Mouse (Mus musculus) testis, adult 2 months (tissue): ENCODE measurements around the gene Npm1. TPM values are rescaled to one million over a fixed set of nuclear protein-coding genes. Genes with fewer than 3 reads are reported as not detected.

Experiments used
- H3K27ac ChIP-seq: fragments of 200-500 bp; 2 replicates; pipeline ENCODE4 v1.5.1; 2012; ENCODE audit warnings: low read depth, low read length; ENCODE audit not compliant: control insufficient read depth, insufficient read depth
- H3K27me3 ChIP-seq: fragments of 200-500 bp; 2 replicates; pipeline ENCODE4 v1.6.1; 2012; ENCODE audit warnings: mild to moderate bottlenecking, low read length, moderate library complexity; ENCODE audit not compliant: control insufficient read depth, insufficient read depth
- H3K36me3 ChIP-seq: fragments of 200-500 bp; 2 replicates; pipeline ENCODE4 v1.6.1; 2012; ENCODE audit warnings: mild to moderate bottlenecking, low read length; ENCODE audit not compliant: control insufficient read depth, insufficient read depth
- H3K4me1 ChIP-seq: fragments of 200-500 bp; 2 replicates; pipeline ENCODE4 v1.6.1; 2012; ENCODE audit warnings: low read length; ENCODE audit not compliant: control insufficient read depth, insufficient read depth
- H3K4me3 ChIP-seq: fragments of 200-500 bp; 2 replicates; pipeline ENCODE4 v1.5.1; 2012; ENCODE audit warnings: low read depth, mild to moderate bottlenecking, low read length, moderate library complexity, mixed read lengths; ENCODE audit not compliant: control insufficient read depth
- CTCF ChIP-seq: fragments of 200-500 bp; IDR thresholded peaks from 2 replicates; pipeline ENCODE4 v1.5.1; 2012; ENCODE audit warnings: low read depth, mild to moderate bottlenecking, inconsistent platforms, low read length, moderate library complexity; ENCODE audit not compliant: control insufficient read depth, insufficient read depth, insufficient replicate concordance
- POLR2A ChIP-seq: fragments of 200-500 bp; IDR thresholded peaks from 2 replicates; pipeline ENCODE4 v1.6.1; 2012; ENCODE audit warnings: low read depth, mild to moderate bottlenecking, inconsistent platforms, low read length, moderate library complexity; ENCODE audit not compliant: control insufficient read depth
- polyA plus RNA-seq: library from polyadenylated mRNA; depleted of rRNA; stranded (reverse); fragments of >200 nt; gene quantifications from 2 replicates; pipeline ENCODE4 v1.2.3, GENCODE M21; 2012

Npm1 gene
- polyA plus RNA-seq, 1 experiment, result 114 TPM

GRCm38 (mm10) chr11:33148338-33149087 is 14.5 kb downstream of the Npm1 start:
- H3K27me3 ChIP-seq, result no peaks in the 10 kb centered on the region
- H3K27ac ChIP-seq, result no peak overlapping the region
- H3K36me3 ChIP-seq, result no peaks in the 10 kb centered on the region; the same call in 1 of the 2 replicates
- peak overlapping the region; percentile 67 for H3K4me3 ChIP-seq
- peaks cover 11% of the 10 kb centered on the region; the same call in 1 of the 2 replicates for H3K4me1 ChIP-seq
- TF ChIP-seq POLR2A (no peak), CTCF (peak; percentile 52; the same call in 1 of the 2 replicates)

DNA sequence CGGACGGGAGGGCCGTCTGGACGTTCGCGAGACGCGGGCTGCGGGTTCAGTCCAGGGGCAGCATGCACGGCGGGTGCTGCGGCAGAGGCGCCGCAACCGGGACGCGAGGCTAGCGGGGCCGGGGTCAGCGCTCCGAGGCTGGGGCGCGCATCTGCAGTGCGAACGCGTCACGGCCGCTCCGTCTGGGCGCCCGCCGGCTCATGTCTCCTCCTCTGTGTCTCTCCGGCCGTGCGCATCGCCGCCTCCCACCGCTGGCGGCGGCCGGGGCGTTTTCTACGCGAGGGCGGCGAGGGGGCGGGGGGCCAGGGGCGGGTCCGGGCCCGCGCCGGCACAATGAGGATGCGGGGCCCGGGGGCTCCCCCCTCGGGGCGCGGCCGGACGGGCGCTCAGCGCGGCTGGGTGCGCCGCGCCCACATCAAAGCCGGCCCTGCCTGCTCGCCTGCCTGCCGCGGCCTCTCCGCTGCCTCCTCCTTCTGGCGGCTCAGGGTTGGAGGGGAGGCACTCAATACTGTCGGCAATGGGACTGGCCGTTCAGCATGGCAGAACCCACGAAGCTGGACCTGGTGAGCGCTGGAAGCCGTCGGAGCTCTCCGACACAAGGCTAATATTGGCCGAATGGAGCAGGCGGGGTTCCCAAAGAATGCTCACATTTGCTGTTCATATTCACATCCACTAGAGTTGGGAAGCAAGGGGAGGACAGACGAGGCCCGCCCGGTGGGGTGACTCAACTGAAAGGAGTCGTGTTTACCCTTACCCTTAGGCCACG is 15.3 kb downstream of the Npm1 start:
- Histone ChIP-seq H3K27ac (no peak overlapping the region), H3K4me1 (peaks cover 11% of the 10 kb centered on the region; the same call in 1 of the 2 replicates), H3K4me3 (peak overlapping the region; percentile 71), H3K27me3 (no peaks in the 10 kb centered on the region), H3K36me3 (no peaks in the 10 kb centered on the region; the same call in 1 of the 2 replicates)
- TF ChIP-seq POLR2A (no peak), CTCF (no peak)

- Histone ChIP-seq H3K27me3 (no peaks in the 10 kb centered on the region), H3K4me1 (peaks cover 11% of the 10 kb centered on the region; the same call in 1 of the 2 replicates), H3K4me3 (peak within 1 kb of the TSS; percentile 71), H3K27ac (no peak within 1 kb of the TSS), H3K36me3 (no peaks in the 10 kb centered on the region; the same call in 1 of the 2 replicates)
- TF ChIP-seq POLR2A (no peak), CTCF (no peak)
Observed at GRCm38 (mm10) chr11:33147171-33147571, 15.8 kb downstream of the Npm1 start, which contains the start of gene Fgf18. TSS of gene Fgf18 (minus strand) at chr11:33147400.

DNA sequence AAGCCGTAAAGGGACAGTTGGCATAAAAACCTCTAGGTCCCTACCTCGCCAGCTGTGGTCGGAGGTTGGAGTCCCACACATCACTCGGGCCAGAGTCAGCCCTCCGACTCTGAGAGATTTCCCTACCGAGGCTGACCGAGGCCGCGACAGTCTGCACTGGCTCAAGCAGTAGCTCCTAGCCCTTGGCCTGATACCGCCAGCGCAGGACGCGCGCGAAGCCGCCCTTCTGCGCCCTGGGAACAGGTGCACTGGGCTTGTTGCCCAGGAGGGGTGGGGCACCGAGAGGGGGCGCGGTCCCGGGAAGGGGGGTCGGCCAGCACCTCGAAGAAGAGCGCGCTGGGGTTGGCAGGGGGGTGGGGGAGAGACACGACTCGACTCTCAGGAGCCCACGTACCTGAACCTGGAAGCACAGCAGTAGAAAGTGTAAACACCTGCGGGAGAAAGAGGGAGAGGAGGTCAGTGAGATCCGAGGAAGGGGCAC is 16.3 kb downstream of the Npm1 start:
- H3K4me3 ChIP-seq, result peak overlapping the region; percentile 71
- peaks cover 11% of the 10 kb centered on the region; the same call in 1 of the 2 replicates for H3K4me1 ChIP-seq
- TF ChIP-seq CTCF, result no peak
- TF ChIP-seq POLR2A, result no peak
- H3K36me3 ChIP-seq, result no peaks in the 10 kb centered on the region; the same call in 1 of the 2 replicates
- no peak overlapping the region for H3K27ac ChIP-seq
- no peaks in the 10 kb centered on the region for H3K27me3 ChIP-seq

- Histone ChIP-seq H3K4me1 (peaks cover 11% of the 10 kb centered on the region; the same call in 1 of the 2 replicates), H3K4me3 (no peak overlapping the region), H3K36me3 (no peaks in the 10 kb centered on the region; the same call in 1 of the 2 replicates), H3K27me3 (no peaks in the 10 kb centered on the region), H3K27ac (no peak overlapping the region)
- no peak for TF ChIP-seq CTCF
- TF ChIP-seq POLR2A, result no peak
Observed at GRCm38 (mm10) chr11:33146143-33146497, 16.9 kb downstream of the Npm1 start.

DNA sequence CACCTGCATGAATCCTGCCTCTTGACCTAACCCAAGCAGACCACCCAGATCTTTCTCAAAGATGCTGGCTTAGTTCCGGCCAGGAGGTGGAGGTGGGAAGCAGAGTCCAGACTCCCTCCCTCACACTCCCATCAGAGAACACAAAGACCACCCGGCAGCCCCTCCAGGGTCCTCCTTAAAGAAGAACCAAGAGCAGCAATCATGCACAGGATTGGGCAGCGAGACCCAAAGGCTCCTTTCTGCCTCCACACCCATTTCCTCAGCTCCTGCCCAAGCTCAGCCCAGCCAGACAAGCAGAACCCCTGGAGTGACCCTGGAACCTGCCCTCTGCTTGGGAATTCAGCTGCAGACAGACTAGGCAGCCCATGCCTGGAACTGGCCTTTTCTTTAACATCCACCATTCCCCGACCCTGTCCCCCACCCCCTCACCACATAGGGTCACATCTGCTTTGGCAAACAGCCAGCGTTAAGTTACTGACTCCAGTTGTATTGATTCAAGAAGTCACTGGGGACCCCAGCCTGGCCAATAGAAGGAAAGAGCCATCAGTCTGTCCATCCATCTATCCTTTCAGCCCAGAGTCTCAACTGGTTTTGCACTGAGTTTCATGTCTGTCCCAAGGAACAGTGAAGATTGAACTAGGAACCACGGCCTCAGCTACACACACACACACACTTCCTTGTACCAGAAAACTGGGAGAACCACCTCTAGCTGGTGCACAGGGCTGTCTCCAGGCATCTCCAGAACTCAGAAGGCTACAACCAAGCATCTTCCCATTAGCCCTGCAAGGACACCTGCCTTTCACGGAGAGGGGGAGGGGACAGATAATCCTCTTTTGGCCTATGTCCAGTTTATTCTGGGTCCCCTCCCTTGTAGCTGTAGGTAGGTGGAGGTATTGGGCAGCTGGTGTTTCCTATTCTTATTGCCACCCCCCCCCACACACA is 17.5 kb downstream of the Npm1 start:
- Histone ChIP-seq H3K36me3 (no peaks in the 10 kb centered on the region; the same call in 1 of the 2 replicates), H3K4me3 (no peak overlapping the region), H3K4me1 (peaks cover 11% of the 10 kb centered on the region; the same call in 1 of the 2 replicates), H3K27ac (no peak overlapping the region), H3K27me3 (no peaks in the 10 kb centered on the region)
- TF ChIP-seq CTCF, result no peak
- no peak for TF ChIP-seq POLR2A

DNA sequence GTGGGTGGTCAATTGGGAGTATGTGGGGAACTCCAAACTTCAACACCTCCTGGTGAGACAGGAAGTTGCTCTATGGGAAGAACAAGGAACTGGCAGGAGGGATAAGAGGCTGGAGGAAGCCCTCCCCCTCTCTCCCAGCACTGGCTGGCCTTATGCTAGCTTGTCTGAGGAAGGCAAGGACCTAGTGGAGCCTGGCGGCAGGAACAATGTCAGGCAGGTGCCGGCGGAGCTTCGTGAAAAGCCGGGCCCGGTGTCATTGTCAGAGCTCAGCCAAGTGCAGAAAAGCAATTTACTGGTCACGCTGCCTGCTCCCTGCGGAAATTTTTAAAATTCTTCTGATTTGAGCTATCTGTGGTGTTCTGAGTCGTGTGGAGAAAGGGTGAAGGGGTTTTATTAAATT is 19.1 kb downstream of the Npm1 start:
- H3K27ac ChIP-seq, result no peak overlapping the region
- TF ChIP-seq POLR2A, result no peak
- TF ChIP-seq CTCF, result no peak
- no peak overlapping the region for H3K4me3 ChIP-seq
- no peaks in the 10 kb centered on the region for H3K36me3 ChIP-seq
- H3K4me1 ChIP-seq, result peaks cover 11% of the 10 kb centered on the region; the same call in 1 of the 2 replicates
- H3K27me3 ChIP-seq, result no peaks in the 10 kb centered on the region
